In genomic region chr9:86879216-86880112, GRCm38 (mm10) we compare ENCODE assay signal across 7 mouse cellular contexts. TPM values are rescaled to one million over a fixed set of nuclear protein-coding genes. Genes with fewer than 3 reads are reported as not detected.
DNase-seq lines count a peak whose midpoint lies in the region; ATAC-seq and TF ChIP-seq lines count a peak whose summit lies in the region.

No protein-coding gene starts in this region.

- TF ChIP-seq EP300 in heart, postnatal 0 days (IDR thresholded peaks at IDR 0.05; ENCODE audit: low read depth): no peak

- H3K36me3 ChIP-seq in ES-E14 (ENCODE audit: control insufficient read depth, insufficient read depth, low read length, poor library complexity, severe bottlenecking): no peaks in the 10 kb centered on the region
- H3K36me3 ChIP-seq in heart, postnatal 0 days (replicated peaks; ENCODE audit: control insufficient read depth, insufficient read depth, low read length): no peaks in the 10 kb centered on the region
- no peaks in the 10 kb centered on the region for H3K36me3 ChIP-seq in stomach, embryonic 16.5 days (ENCODE audit: control insufficient read depth, insufficient read depth, low read length)

- no peak overlapping the region; the same call in 1 of the 2 replicates for H3K9ac ChIP-seq in ES-E14 (ENCODE audit: insufficient read depth, low read depth, low read length, poor library complexity, severe bottlenecking)
- peak overlapping the region; percentile 64 for H3K9ac ChIP-seq in heart, postnatal 0 days (replicated peaks; ENCODE audit: low read depth, low read length)
- peak overlapping the region; percentile 57 for H3K9ac ChIP-seq in stomach, embryonic 16.5 days (ENCODE audit: low read length)

- no peak overlapping the region for H3K27ac ChIP-seq in ES-E14 (ENCODE audit: insufficient read depth, low read depth, low read length, poor library complexity, severe bottlenecking)
- peak overlapping the region; percentile 88 for H3K27ac ChIP-seq in heart, postnatal 0 days (ENCODE audit: low read depth)
- no peak overlapping the region for H3K27ac ChIP-seq in stomach, embryonic 16.5 days (ENCODE audit: low read length)

- WGBS in heart, postnatal 0 days: 1% methylated on average over 60 of the region's 75 CpGs
- WGBS in stomach, embryonic 16.5 days: 2% methylated on average over 75 of the region's 75 CpGs

- H3K27me3 ChIP-seq in heart, postnatal 0 days (ENCODE audit: control insufficient read depth, insufficient read depth, low read length): peaks cover 21% of the 10 kb centered on the region; the same call in 1 of the 2 replicates
- peaks cover 46% of the 10 kb centered on the region for H3K27me3 ChIP-seq in stomach, embryonic 16.5 days (ENCODE audit: control insufficient read depth, insufficient read depth, low read length)

- peak; percentile 42 for ATAC-seq in heart, postnatal 0 days (ENCODE audit: insufficient read depth, low read depth)
- peak; percentile 58 for ATAC-seq in stomach, embryonic 16.5 days (ENCODE audit: insufficient read depth, low FRiP score)

- peak overlapping the region; percentile 68 for H3K4me2 ChIP-seq in heart, postnatal 0 days (ENCODE audit: low read depth, low read length)
- peak overlapping the region; percentile 99 for H3K4me2 ChIP-seq in stomach, embryonic 16.5 days (ENCODE audit: low read depth, low read length)

- TF ChIP-seq CTCF in heart, postnatal 0 days (IDR thresholded peaks at IDR 0.05; ENCODE audit: low read depth): no peak

- H3K4me1 ChIP-seq in ES-E14 (ENCODE audit: control insufficient read depth in 2 of 2, insufficient read depth in 2 of 2, low read length in 2 of 2, poor library complexity in 1 of 2): peaks cover 0 to 2% of the 10 kb centered on the region in 2 experiments; a peak in 1 of 4 replicates
- peaks cover 3% of the 10 kb centered on the region; the same call in 1 of the 2 replicates for H3K4me1 ChIP-seq in heart, postnatal 0 days (ENCODE audit: control insufficient read depth, insufficient read depth)
- H3K4me1 ChIP-seq in stomach, embryonic 16.5 days (ENCODE audit: control insufficient read depth, insufficient read depth, low read length): peaks cover 8% of the 10 kb centered on the region; the same call in 1 of the 2 replicates

- H3K4me3 ChIP-seq in ES-E14 (ENCODE audit: insufficient read depth in 1 of 2, low read depth in 1 of 2, low read length in 2 of 2, poor library complexity in 1 of 2, severe bottlenecking in 1 of 2): peak overlapping the region; percentile 78 to 87
- H3K4me3 ChIP-seq in heart, postnatal 0 days (ENCODE audit: low read depth, low read length): peak overlapping the region; percentile 80
- H3K4me3 ChIP-seq in stomach, embryonic 16.5 days (replicated peaks; ENCODE audit: low read length): peak overlapping the region; percentile 67

- DNase-seq in ES-E14 (ENCODE audit: low read depth, low spot score) (peak; percentile 6), WW6 (ENCODE audit: low read depth, low spot score) (peak; percentile 18)
- peak; percentile 44 for DNase-seq in embryo, embryonic 10 days (ENCODE audit: low spot score)
- DNase-seq in heart, postnatal 0 days (ENCODE audit: low spot score): no peak
- peak; percentile 31 to 43 for DNase-seq in layer of hippocampus, adult 8-10 months (ENCODE audit: low spot score in 2 of 2)
- peak; percentile 40 for DNase-seq in mesoderm, embryonic 11.5 days (ENCODE audit: low read depth, low spot score)

- in situ Hi-C loops in ES-E14 (cut with MboI; ENCODE audit: low sequenced_read_pairs in 2 of 2, unreplicated experiment in 2 of 2): no loop called here

- H3K9me3 ChIP-seq in ES-E14 (ENCODE audit: control insufficient read depth, insufficient read depth, low read depth, low read length): no peaks in the 10 kb centered on the region
- no peaks in the 10 kb centered on the region for H3K9me3 ChIP-seq in heart, postnatal 0 days (replicated peaks; ENCODE audit: control insufficient read depth, low read length)
- H3K9me3 ChIP-seq in stomach, embryonic 16.5 days (replicated peaks; ENCODE audit: control insufficient read depth, low read length): no peaks in the 10 kb centered on the region

TF ChIP-seq in ES-E14, 5 proteins besides CTCF, POLR2A, EP300 and RAD21:
- TF ChIP-seq CHD2 (IDR thresholded peaks at IDR 0.05; ENCODE audit: low read depth, low read length): no peak

RNA-seq across cellular contexts. Expression of gene Snap91, which starts 1.0 kb away (rescaled TPM):
- 0.79 and 0.80 TPM in 2 replicates for total RNA-seq in ES-E14 (2012; rRNA removed)
- 55.3 and 66.3 TPM in 2 replicates for total RNA-seq in heart, postnatal 0 days (2014; rRNA removed; ENCODE audit: low replicate concordance)
- polyA plus RNA-seq in heart, postnatal 0 days (2015; fragmentation: Nextera tagmentation; extraction: Ambion mirVana): 45.0 and 47.1 TPM in 2 replicates
- 100 to 1,000 TPM; 356 to 410 (median 379) TPM for total RNA-seq in layer of hippocampus, adult 8-10 months (2022)
- 3.5 and 4.9 TPM in 2 replicates for polyA plus RNA-seq in stomach, embryonic 16.5 days (2015; fragmentation: Nextera tagmentation; extraction: Ambion mirVana)

Comparison
In these comparisons a context has a peak if more than half of its experiments do, and no peak if none do; other contexts are left out.
1. RNA of gene Snap91, which starts 1.0 kb away (total RNA-seq): 356 to 410 TPM in layer of hippocampus, adult 8-10 months and 55.3 to 66.3 TPM in heart, postnatal 0 days; 0.79 to 0.80 TPM in ES-E14; every median in the first group is over 10 times any median in the second.
2. Peak in every context shown above with its lines, with median percentiles within 50 percentile points of each other: H3K4me3 ChIP-seq.